Mouse (Mus musculus) liver, postnatal 0 days (tissue): ENCODE measurements around the gene Kalrn. TPM values are rescaled to one million over a fixed set of nuclear protein-coding genes. Genes with fewer than 3 reads are reported as not detected.

Experiments
- ATAC-seq: fragments of 200-750 bp; cut with Nextera tagmentation; 2 replicates; pipeline ENCODE4 v1.8.0; 2017; ENCODE audit warnings: mild to moderate bottlenecking, moderate library complexity
- DNase-seq: peaks from one replicate; pipeline ENCODE4 v3.0.0-alpha.2; 2016
- H3K27ac ChIP-seq: fragments of 300-500 bp; sonication (generic); 2 replicates; pipeline ENCODE4 v1.5.1; 2014; ENCODE audit warnings: antibody characterized with exemption, moderate library complexity, mild to moderate bottlenecking, low read depth
- H3K27me3 ChIP-seq: fragments of 300-500 bp; sonication (generic); 2 replicates; pipeline ENCODE4 v1.6.1; 2014; ENCODE audit warnings: low read length, control low read depth, mixed read lengths; ENCODE audit not compliant: insufficient read depth
- H3K36me3 ChIP-seq: fragments of 300-500 bp; sonication (generic); replicated peaks from 2 replicates; pipeline ENCODE4 v1.6.1; 2014; ENCODE audit warnings: mild to moderate bottlenecking, control low read depth, low read length, moderate library complexity, mixed read lengths; ENCODE audit not compliant: insufficient read depth
- H3K4me1 ChIP-seq: fragments of 300-500 bp; sonication (generic); 2 replicates; pipeline ENCODE4 v1.6.1; 2014; ENCODE audit warnings: antibody characterized with exemption, mild to moderate bottlenecking, control low read depth; ENCODE audit not compliant: insufficient read depth
- H3K4me2 ChIP-seq: fragments of 300-500 bp; sonication (generic); 2 replicates; pipeline ENCODE4 v1.6.1; 2014; ENCODE audit warnings: low read depth, mild to moderate bottlenecking, low read length, moderate library complexity, mixed read lengths
- H3K4me3 ChIP-seq: fragments of 300-500 bp; sonication (generic); 2 replicates; pipeline ENCODE4 v1.5.1; 2014; ENCODE audit warnings: low read depth, low read length
- H3K9ac ChIP-seq: fragments of 300-500 bp; sonication (generic); replicated peaks from 2 replicates; pipeline ENCODE4 v1.6.1; 2014; ENCODE audit warnings: mild to moderate bottlenecking, moderate library complexity
- H3K9me3 ChIP-seq: fragments of 300-500 bp; sonication (generic); 2 replicates; pipeline ENCODE4 v1.6.1; 2016; ENCODE audit warnings: mild to moderate bottlenecking, control low read depth, low read length, mixed read lengths
- CTCF ChIP-seq: sonication (generic); IDR thresholded peaks from 2 replicates; pipeline ENCODE4 v1.5.1; 2016; ENCODE audit warnings: antibody characterized with exemption, low read depth
- EP300 ChIP-seq: IDR thresholded peaks from 2 replicates; pipeline ENCODE4 v1.6.1; 2016; ENCODE audit warnings: antibody characterized with exemption, low read depth, mild to moderate bottlenecking
- WGBS: fragments of 180-500 bp; shearing (Covaris S2); extraction: QIAGEN DNeasy Blood & Tissue Kit; methylation state at CpG from one replicate; pipeline ENCODE4 v1.1.7; 2014; ENCODE audit not compliant: insufficient replicate concordance; 5-methylcytosine and 5-hydroxymethylcytosine counted together
- polyA plus RNA-seq: library from polyadenylated mRNA; unstranded; fragments of >200 nt; fragmentation: Nextera tagmentation; extraction: Ambion mirVana; gene quantifications from 2 replicates; pipeline ENCODE4 v1.2.1, GENCODE M21; 2015

Gene Kalrn
- polyA plus RNA-seq, 1 experiment from 2014 or later, result 16.7 TPM

- Histone ChIP-seq H3K9ac (no peak overlapping the region), H3K36me3 (peaks cover 10% of the 10 kb centered on the region), H3K4me2 (no peak overlapping the region), H3K4me3 (no peak overlapping the region), H3K9me3 (no peaks in the 10 kb centered on the region), H3K27ac (no peak overlapping the region), H3K4me1 (peaks cover 24% of the 10 kb centered on the region), H3K27me3 (no peaks in the 10 kb centered on the region)
- no peak for ATAC-seq
- no peak for DNase-seq
- 74% methylated on average over 6 of the region's 6 CpGs for WGBS
- TF ChIP-seq EP300 (no peak), CTCF (no peak)
Observed at GRCm38 (mm10) chr16:33950386-33950785, 622.9 kb downstream of the Kalrn start.

GRCm38 (mm10) chr16:33947664-33948571 is 625.4 kb downstream of the Kalrn start:
- no peak for TF ChIP-seq CTCF
- peak; percentile 66; the same call in 1 of the 2 replicates for TF ChIP-seq EP300
- no peaks in the 10 kb centered on the region for H3K36me3 ChIP-seq
- H3K27me3 ChIP-seq, result no peaks in the 10 kb centered on the region
- 61% methylated on average over 17 of the region's 17 CpGs for WGBS
- peak overlapping the region; percentile 67 for H3K27ac ChIP-seq
- ATAC-seq, result peak; percentile 80
- peak; percentile 62 for DNase-seq
- no peaks in the 10 kb centered on the region for H3K9me3 ChIP-seq
- H3K4me2 ChIP-seq, result no peak overlapping the region
- H3K4me1 ChIP-seq, result peaks cover 28% of the 10 kb centered on the region
- H3K9ac ChIP-seq, result no peak overlapping the region
- H3K4me3 ChIP-seq, result no peak overlapping the region

GRCm38 (mm10) chr16:33946021-33946420 is 627.3 kb downstream of the Kalrn start:
- H3K27ac ChIP-seq, result no peak overlapping the region
- no peak overlapping the region for H3K4me3 ChIP-seq
- WGBS, result 49% methylated on average over 7 of the region's 7 CpGs
- H3K4me1 ChIP-seq, result peaks cover 25% of the 10 kb centered on the region
- DNase-seq (no peak), ATAC-seq (no peak)
- H3K4me2 ChIP-seq, result no peak overlapping the region
- H3K9me3 ChIP-seq, result no peaks in the 10 kb centered on the region
- TF ChIP-seq CTCF (no peak), EP300 (no peak)
- H3K36me3 ChIP-seq, result no peaks in the 10 kb centered on the region
- H3K27me3 ChIP-seq, result no peaks in the 10 kb centered on the region
- H3K9ac ChIP-seq, result no peak overlapping the region

- H3K4me1 ChIP-seq, result peaks cover 25% of the 10 kb centered on the region
- H3K9ac ChIP-seq, result no peak overlapping the region
- no peak overlapping the region for H3K27ac ChIP-seq
- no peak overlapping the region for H3K4me2 ChIP-seq
- H3K9me3 ChIP-seq, result no peaks in the 10 kb centered on the region
- no peaks in the 10 kb centered on the region for H3K27me3 ChIP-seq
- TF ChIP-seq EP300, result no peak
- no peak for TF ChIP-seq CTCF
- ATAC-seq, result no peak
- no peak for DNase-seq
- WGBS, result 33% methylated on average over 6 of the region's 6 CpGs
- no peak overlapping the region for H3K4me3 ChIP-seq
- no peaks in the 10 kb centered on the region for H3K36me3 ChIP-seq
Observed at GRCm38 (mm10) chr16:33944772-33945171, 628.6 kb downstream of the Kalrn start.

- H3K4me2 ChIP-seq, result no peak overlapping the region
Observed at GRCm38 (mm10) chr16:33944126-33944525, 629.2 kb downstream of the Kalrn start.

GRCm38 (mm10) chr16:33943388-33943787 is 629.9 kb downstream of the Kalrn start:
- H3K9ac ChIP-seq, result no peak overlapping the region
- peaks cover 25% of the 10 kb centered on the region for H3K4me1 ChIP-seq
- no peak overlapping the region for H3K4me2 ChIP-seq
- no peaks in the 10 kb centered on the region for H3K27me3 ChIP-seq
- H3K36me3 ChIP-seq, result no peaks in the 10 kb centered on the region
- no peaks in the 10 kb centered on the region for H3K9me3 ChIP-seq
- no peak for ATAC-seq
- WGBS, result 94% methylated on average over 6 of the region's 6 CpGs
- H3K4me3 ChIP-seq, result no peak overlapping the region
- DNase-seq, result no peak
- TF ChIP-seq EP300 (no peak), CTCF (no peak)
- H3K27ac ChIP-seq, result no peak overlapping the region

More at GRCm38 (mm10) chr16:33944126-33944525, 629.2 kb downstream of the Kalrn start:
- DNase-seq (no peak), ATAC-seq (no peak)
- Histone ChIP-seq H3K9ac (no peak overlapping the region), H3K9me3 (no peaks in the 10 kb centered on the region), H3K4me3 (no peak overlapping the region), H3K27ac (no peak overlapping the region), H3K36me3 (no peaks in the 10 kb centered on the region), H3K4me1 (peaks cover 25% of the 10 kb centered on the region), H3K27me3 (no peaks in the 10 kb centered on the region)
- WGBS, result 74% methylated on average over 4 of the region's 4 CpGs
- TF ChIP-seq CTCF (no peak), EP300 (no peak)
